Mouse (Mus musculus) heart, postnatal 25 days (tissue): ENCODE results near the gene Icos. TPM values are rescaled to one million over a fixed set of nuclear protein-coding genes. Genes with fewer than 3 reads are reported as not detected.

Source experiments
- DNase-seq: peaks from one replicate; pipeline ENCODE4 v3.0.0; 2022; ENCODE audit warnings: low spot score
- intact Hi-C: fragments of 180-260 bp; cut with DNase I; formaldehyde crosslinking; loops from one replicate; pipeline ENCODE4 v1.15.1; 2025
- total RNA-seq, 2 experiments: library from RNA; stranded (reverse); gene quantifications; 2 replicates each; pipeline ENCODE4 v1.2.3; 2021

Gene Icos
- total RNA-seq, 2 experiments from 2014 or later, result 0.18 to 0.25 TPM

DNA sequence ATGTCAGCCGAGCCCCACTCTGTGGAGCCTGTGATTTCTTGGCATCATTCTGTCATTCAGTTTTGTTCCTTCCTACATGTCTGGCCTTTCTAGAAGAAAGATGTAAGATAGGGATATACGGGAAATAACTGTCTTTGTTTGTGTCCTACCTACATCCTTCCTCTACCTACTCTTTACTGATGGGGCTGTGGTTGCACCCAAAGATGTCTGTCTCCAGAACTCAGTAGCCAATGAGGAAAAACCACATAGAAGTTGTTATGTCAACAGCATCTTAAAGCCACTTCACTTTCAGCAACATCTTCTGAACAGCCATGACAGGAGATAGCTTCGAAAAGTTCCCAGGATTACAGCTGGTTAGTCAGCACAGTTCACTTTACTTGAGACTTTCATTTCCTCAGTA lies 49.8 kb downstream of the Icos start:
- intact Hi-C loops, result no loop called here
- DNase-seq, result no peak

DNA sequence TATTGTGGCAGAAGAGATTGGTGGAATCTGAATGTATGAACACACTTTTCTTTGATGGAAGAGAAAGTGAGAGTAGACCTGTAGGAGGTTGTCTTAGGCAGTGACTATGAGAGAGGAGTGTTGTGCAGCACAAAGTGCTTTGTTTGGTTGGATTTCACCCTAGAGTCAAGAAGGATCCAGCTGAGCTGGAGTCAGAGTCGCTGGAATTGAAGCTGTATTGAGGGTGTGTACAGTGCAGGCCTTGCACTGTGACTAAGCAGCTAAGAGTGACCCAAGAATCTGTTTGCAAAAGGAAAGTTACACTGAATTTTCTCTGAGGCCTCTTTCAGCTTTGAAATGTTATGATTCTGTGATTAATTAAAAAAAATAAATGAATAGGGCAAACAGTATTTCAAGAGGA lies 52.2 kb downstream of the Icos start:
- intact Hi-C loops, result no loop called here
- DNase-seq, result no peak

GRCm38 (mm10) chr1:61030532-61030931 lies 52.8 kb downstream of the Icos start:
- DNase-seq, result no peak
- intact Hi-C loops, result no loop called here

DNA sequence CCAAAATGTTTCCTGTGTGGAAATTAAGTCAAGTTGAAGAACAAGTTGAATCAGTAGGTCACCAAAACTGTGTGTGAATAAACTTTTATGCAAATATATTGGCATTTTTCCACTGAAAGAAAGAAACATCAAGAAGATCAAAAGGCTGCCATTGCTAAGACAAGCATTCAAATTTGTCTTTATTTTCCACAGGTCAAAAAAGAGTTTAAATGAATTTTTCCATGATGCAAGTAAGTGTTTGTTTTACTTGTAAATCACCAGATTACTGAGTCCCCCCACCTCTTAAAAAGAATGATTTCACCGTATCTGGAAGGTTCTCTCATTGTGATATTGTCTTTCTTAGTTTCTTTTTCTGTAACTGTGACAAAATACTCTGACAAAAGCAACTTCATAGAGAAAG lies 57.5 kb downstream of the Icos start:
- intact Hi-C loops, result no loop called here
- DNase-seq, result no peak

GRCm38 (mm10) chr1:61038223-61038622 lies 60.5 kb downstream of the Icos start:
- intact Hi-C loops, result no loop called here
- no peak for DNase-seq

- intact Hi-C loops, result no loop called here
- no peak for DNase-seq
These were observed 61.6 kb downstream of the Icos start for GRCm38 (mm10) chr1:61039310-61039709.

- intact Hi-C loops, result no loop called here
- DNase-seq, result no peak
These were observed 62.7 kb downstream of the Icos start for GRCm38 (mm10) chr1:61040401-61040800.

GRCm38 (mm10) chr1:61042842-61043241 lies 65.1 kb downstream of the Icos start:
- intact Hi-C loops, result no loop called here
- DNase-seq, result no peak

GRCm38 (mm10) chr1:61046055-61046705 lies 68.5 kb downstream of the Icos start:
- intact Hi-C loops, result no loop called here
- DNase-seq, result no peak

- no peak for DNase-seq
- intact Hi-C loops, result no loop called here
These were observed 69.6 kb downstream of the Icos start for GRCm38 (mm10) chr1:61047336-61047735.

Other genes starting within 250 kb of the Icos start
- under 1 TPM; 0.75 to 0.96 TPM for gene Ctla4, start 90.9 kb upstream of the Icos start, total RNA-seq